Mouse (Mus musculus): ENCODE data around the gene Sort1. TPM values are rescaled to one million over a fixed set of nuclear protein-coding genes. Genes with fewer than 3 reads are reported as not detected.

Sort1 gene
- polyA plus RNA-seq, 1 experiment from 2014 or later = 12.4 TPM

- no peak for ATAC-seq (ENCODE audit: insufficient read depth, low FRiP score, low read depth)
- H3K4me2 ChIP-seq = peak overlapping the region; percentile 97
- peaks cover 47% of the 10 kb centered on the region for H3K4me1 ChIP-seq
- peak overlapping the region; percentile 85 for H3K4me3 ChIP-seq (replicated peaks)
- H3K9ac ChIP-seq = no peak overlapping the region; the same call in 1 of the 2 replicates
- WGBS = 59% methylated on average over 4 of the region's 4 CpGs
- no peak overlapping the region for H3K27ac ChIP-seq
- H3K27me3 ChIP-seq (replicated peaks) = no peaks in the 10 kb centered on the region
- no peaks in the 10 kb centered on the region for H3K9me3 ChIP-seq
- H3K36me3 ChIP-seq = no peaks in the 10 kb centered on the region
Measured at GRCm38 (mm10) chr3:108285078-108285711, 1.3 kb downstream of the Sort1 start.

- H3K27ac ChIP-seq = peak overlapping the region; percentile 77
- no peak for ATAC-seq (ENCODE audit: insufficient read depth, low FRiP score, low read depth)
- WGBS = 59% methylated on average over 14 of the region's 14 CpGs
- H3K4me2 ChIP-seq = no peak overlapping the region; the same call in 1 of the 2 replicates
- H3K9ac ChIP-seq = no peak overlapping the region
- H3K9me3 ChIP-seq = no peaks in the 10 kb centered on the region
- H3K27me3 ChIP-seq (replicated peaks) = no peaks in the 10 kb centered on the region
- H3K4me3 ChIP-seq (replicated peaks) = no peak overlapping the region
- peaks cover 54% of the 10 kb centered on the region for H3K4me1 ChIP-seq
- H3K36me3 ChIP-seq = no peaks in the 10 kb centered on the region
Measured at GRCm38 (mm10) chr3:108286671-108287439, 3.0 kb downstream of the Sort1 start.

- WGBS = 29% methylated on average over 17 of the region's 17 CpGs
- no peaks in the 10 kb centered on the region for H3K9me3 ChIP-seq
- H3K27me3 ChIP-seq (replicated peaks) = no peaks in the 10 kb centered on the region
- peaks cover 48% of the 10 kb centered on the region for H3K4me1 ChIP-seq
- no peaks in the 10 kb centered on the region for H3K36me3 ChIP-seq
- H3K4me2 ChIP-seq = peak overlapping the region; percentile 24; the same call in 1 of the 2 replicates
- H3K27ac ChIP-seq = peak overlapping the region; percentile 77
- no peak overlapping the region for H3K9ac ChIP-seq
- H3K4me3 ChIP-seq (replicated peaks) = no peak overlapping the region
- 0 out of 2 replicates have a peak, but pooled peaks have one; percentile 21 for ATAC-seq (ENCODE audit: insufficient read depth, low FRiP score, low read depth)
Measured at GRCm38 (mm10) chr3:108287811-108288805, 4.2 kb downstream of the Sort1 start.

GRCm38 (mm10) chr3:108289311-108290130 lies 5.6 kb downstream of the Sort1 start:
- H3K27ac ChIP-seq = no peak overlapping the region
- no peak overlapping the region for H3K4me3 ChIP-seq (replicated peaks)
- H3K9me3 ChIP-seq = no peaks in the 10 kb centered on the region
- peaks cover 55% of the 10 kb centered on the region for H3K4me1 ChIP-seq
- 66% methylated on average over 13 of the region's 13 CpGs for whole genome bisulfite sequencing
- no peaks in the 10 kb centered on the region for H3K36me3 ChIP-seq
- ATAC-seq (ENCODE audit: insufficient read depth, low FRiP score, low read depth) = no peak
- no peaks in the 10 kb centered on the region for H3K27me3 ChIP-seq (replicated peaks)
- no peak overlapping the region for H3K9ac ChIP-seq
- no peak overlapping the region for H3K4me2 ChIP-seq

GRCm38 (mm10) chr3:108291036-108291799 lies 7.3 kb downstream of the Sort1 start:
- no peaks in the 10 kb centered on the region for H3K27me3 ChIP-seq (replicated peaks)
- H3K27ac ChIP-seq = no peak overlapping the region
- H3K4me2 ChIP-seq = no peak overlapping the region
- H3K36me3 ChIP-seq = no peaks in the 10 kb centered on the region
- H3K4me3 ChIP-seq (replicated peaks) = no peak overlapping the region
- no peaks in the 10 kb centered on the region for H3K9me3 ChIP-seq
- no peak for ATAC-seq (ENCODE audit: insufficient read depth, low FRiP score, low read depth)
- 72% methylated on average over 17 of the region's 17 CpGs for WGBS
- peaks cover 60% of the 10 kb centered on the region for H3K4me1 ChIP-seq
- no peak overlapping the region for H3K9ac ChIP-seq

GRCm38 (mm10) chr3:108294398-108294797 lies 10.5 kb downstream of the Sort1 start:
- peaks cover 55% of the 10 kb centered on the region for H3K4me1 ChIP-seq
- H3K27ac ChIP-seq = peak overlapping the region; percentile 23; the same call in 1 of the 2 replicates
- 18% methylated on average over 2 of the region's 2 CpGs for WGBS
- H3K4me2 ChIP-seq = no peak overlapping the region
- no peaks in the 10 kb centered on the region for H3K36me3 ChIP-seq
- 0 out of 2 replicates have a peak, but pooled peaks have one; percentile 52 for ATAC-seq (ENCODE audit: insufficient read depth, low FRiP score, low read depth)
- H3K9ac ChIP-seq = no peak overlapping the region
- no peaks in the 10 kb centered on the region for H3K9me3 ChIP-seq
- H3K4me3 ChIP-seq (replicated peaks) = no peak overlapping the region
- H3K27me3 ChIP-seq (replicated peaks) = no peaks in the 10 kb centered on the region

- H3K4me2 ChIP-seq = peak overlapping the region; percentile 14
- no peak overlapping the region for H3K9ac ChIP-seq
- H3K27ac ChIP-seq = peak overlapping the region; percentile 31
- ATAC-seq (ENCODE audit: insufficient read depth, low FRiP score, low read depth) = no peak
- H3K36me3 ChIP-seq = no peaks in the 10 kb centered on the region
- no peak overlapping the region for H3K4me3 ChIP-seq (replicated peaks)
- no peaks in the 10 kb centered on the region for H3K27me3 ChIP-seq (replicated peaks)
- 44% methylated on average over 14 of the region's 14 CpGs for WGBS
- H3K9me3 ChIP-seq = no peaks in the 10 kb centered on the region
- H3K4me1 ChIP-seq = peaks cover 46% of the 10 kb centered on the region
Measured at GRCm38 (mm10) chr3:108295379-108296219, 11.7 kb downstream of the Sort1 start.

GRCm38 (mm10) chr3:108296220-108297049 lies 12.6 kb downstream of the Sort1 start:
- peaks cover 41% of the 10 kb centered on the region for H3K4me1 ChIP-seq
- no peak overlapping the region for H3K4me3 ChIP-seq (replicated peaks)
- H3K27ac ChIP-seq = peak overlapping the region; percentile 31
- peak; percentile 47; the same call in 1 of the 2 replicates for ATAC-seq (ENCODE audit: insufficient read depth, low FRiP score, low read depth)
- peak overlapping the region; percentile 17 for H3K4me2 ChIP-seq
- H3K9ac ChIP-seq = no peak overlapping the region
- 9% methylated on average over 14 of the region's 14 CpGs for WGBS
- H3K36me3 ChIP-seq = no peaks in the 10 kb centered on the region
- H3K27me3 ChIP-seq (replicated peaks) = no peaks in the 10 kb centered on the region
- H3K9me3 ChIP-seq = no peaks in the 10 kb centered on the region

GRCm38 (mm10) chr3:108297050-108297419 lies 13.2 kb downstream of the Sort1 start:
- peaks cover 41% of the 10 kb centered on the region for H3K4me1 ChIP-seq
- ATAC-seq (ENCODE audit: insufficient read depth, low FRiP score, low read depth) = no peak
- H3K4me2 ChIP-seq = peak overlapping the region; percentile 17; the same call in 1 of the 2 replicates
- no peak overlapping the region for H3K4me3 ChIP-seq (replicated peaks)
- H3K27me3 ChIP-seq (replicated peaks) = no peaks in the 10 kb centered on the region
- 58% methylated on average over 7 of the region's 7 CpGs for WGBS
- no peak overlapping the region for H3K9ac ChIP-seq
- no peaks in the 10 kb centered on the region for H3K36me3 ChIP-seq
- peak overlapping the region; percentile 31 for H3K27ac ChIP-seq
- H3K9me3 ChIP-seq = no peaks in the 10 kb centered on the region
